Mouse (Mus musculus) adrenal gland, postnatal 36 days (tissue): ENCODE results near the gene Ddb2. TPM values are rescaled to one million over a fixed set of nuclear protein-coding genes. Genes with fewer than 3 reads are reported as not detected.
"Not testable (repeated sequence)": the region's sequence is repeated elsewhere in the genome, so short reads cannot be mapped to it uniquely, and the experiment has no call there.

Source experiments
- DNase-seq, 2 experiments: peaks; one replicate each; pipeline ENCODE4 v3.0.0; 2021; ENCODE audit warnings: mixed read lengths in 1 of 2
- total RNA-seq, 2 experiments: library from RNA; stranded (reverse); gene quantifications; 2 replicates each; pipeline ENCODE4 v1.2.3; 2021

Gene Ddb2
- total RNA-seq, 2 experiments from 2014 or later = 8.8 to 10.5 TPM

- peak in 1 of 2 experiments; percentile 44 for DNase-seq
Observed at GRCm38 (mm10) chr2:91255661-91256150, 18.9 kb upstream of the Ddb2 start, which contains the start of gene Pacsin3. TSS of gene Pacsin3 (plus strand) at chr2:91255954.

GRCm38 (mm10) chr2:91254725-91255380 is 18.1 kb upstream of the Ddb2 start:
- DNase-seq = no peak

- no peak for DNase-seq
Observed at GRCm38 (mm10) chr2:91252512-91252911, 15.7 kb upstream of the Ddb2 start.

- DNase-seq = peak in 1 of 2 experiments; percentile 35
Observed at GRCm38 (mm10) chr2:91252001-91252400, 15.2 kb upstream of the Ddb2 start.

GRCm38 (mm10) chr2:91248366-91248765 is 11.6 kb upstream of the Ddb2 start:
- DNase-seq = no peak

GRCm38 (mm10) chr2:91244557-91245228 is 7.9 kb upstream of the Ddb2 start:
- no peak for DNase-seq

GRCm38 (mm10) chr2:91243416-91243815 is 6.6 kb upstream of the Ddb2 start:
- no peak for DNase-seq

- no peak for DNase-seq
Observed at GRCm38 (mm10) chr2:91242547-91242946, 5.8 kb upstream of the Ddb2 start.

- DNase-seq = not testable (repeated sequence)
Observed at GRCm38 (mm10) chr2:91237511-91238080, 814 bp upstream of the Ddb2 start.

GRCm38 (mm10) chr2:91229735-91230134 is 7.0 kb downstream of the Ddb2 start:
- no peak for DNase-seq

GRCm38 (mm10) chr2:91223614-91224013 is 13.2 kb downstream of the Ddb2 start:
- no peak for DNase-seq

- DNase-seq = no peak
Observed at GRCm38 (mm10) chr2:91220501-91220900, 16.3 kb downstream of the Ddb2 start.

- peak; percentile 20 to 37 for DNase-seq
Observed at GRCm38 (mm10) chr2:91217032-91217431, 19.8 kb downstream of the Ddb2 start.

GRCm38 (mm10) chr2:91213311-91213710 is 23.5 kb downstream of the Ddb2 start:
- no peak for DNase-seq

- no peak for DNase-seq
Observed at GRCm38 (mm10) chr2:91206254-91206775, 30.5 kb downstream of the Ddb2 start.

- no peak for DNase-seq
Observed at GRCm38 (mm10) chr2:91202972-91203656, 33.7 kb downstream of the Ddb2 start.

- peak; percentile 92 to 94 for DNase-seq
Observed at GRCm38 (mm10) chr2:91202222-91202971, 34.4 kb downstream of the Ddb2 start, which contains the start of the genes Nr1h3 and Acp2. TSS of gene Nr1h3 (minus strand) at chr2:91202834. TSS of gene Acp2 (plus strand) at chr2:91202885.

- no peak for DNase-seq
Observed at GRCm38 (mm10) chr2:91198888-91199287, 37.9 kb downstream of the Ddb2 start.

GRCm38 (mm10) chr2:91196577-91197001 is 40.2 kb downstream of the Ddb2 start:
- DNase-seq = peak in 1 of 2 experiments; percentile 20

- DNase-seq = peak; percentile 87 to 90
Observed at GRCm38 (mm10) chr2:91194624-91195332, 42.0 kb downstream of the Ddb2 start.

GRCm38 (mm10) chr2:91190501-91190900 is 46.3 kb downstream of the Ddb2 start:
- DNase-seq = no peak
